Mouse (Mus musculus) forebrain, embryonic 13.5 days (tissue): ENCODE measurements at regions not wholly inside any gene's neighbourhood (a gene's known extent, or its start where the extent isn't known, plus 50 kb on each side); places are given as distances from the start of the nearest gene placed in this dataset.
"Not testable (repeated sequence)": the region's sequence is repeated elsewhere in the genome, so short reads cannot be mapped to it uniquely, and the experiment has no call there.

ENCODE experiments used
- ATAC-seq: fragments of 200-750 bp; cut with Nextera tagmentation; 2 replicates; pipeline ENCODE4 v1.8.0; 2017
- H3K27ac ChIP-seq: fragments of 300-500 bp; sonication (generic); 2 replicates; pipeline ENCODE4 v1.5.1; 2015; ENCODE audit warnings: inconsistent platforms, mild to moderate bottlenecking, moderate library complexity
- H3K27me3 ChIP-seq: fragments of 300-500 bp; sonication (generic); 2 replicates; pipeline ENCODE4 v1.6.1; 2015; ENCODE audit warnings: mild to moderate bottlenecking, inconsistent platforms
- H3K36me3 ChIP-seq: fragments of 300-500 bp; sonication (generic); 2 replicates; pipeline ENCODE4 v1.6.1; 2015; ENCODE audit warnings: mild to moderate bottlenecking, inconsistent platforms; ENCODE audit not compliant: poor library complexity, severe bottlenecking
- H3K4me1 ChIP-seq: fragments of 300-500 bp; sonication (generic); 2 replicates; pipeline ENCODE4 v1.6.1; 2015; ENCODE audit warnings: inconsistent platforms
- H3K4me2 ChIP-seq: fragments of 300-500 bp; sonication (generic); 2 replicates; pipeline ENCODE4 v1.6.1; 2015; ENCODE audit warnings: inconsistent platforms, mild to moderate bottlenecking, moderate library complexity
- H3K4me3 ChIP-seq: fragments of 300-500 bp; sonication (generic); 2 replicates; pipeline ENCODE4 v1.5.1; 2015; ENCODE audit warnings: mild to moderate bottlenecking, inconsistent platforms
- H3K9ac ChIP-seq: fragments of 300-500 bp; sonication (generic); 2 replicates; pipeline ENCODE4 v1.6.1; 2015; ENCODE audit warnings: mild to moderate bottlenecking, inconsistent platforms
- H3K9me3 ChIP-seq: fragments of 300-500 bp; sonication (generic); replicated peaks from 2 replicates; pipeline ENCODE4 v1.6.1; 2016; ENCODE audit warnings: inconsistent platforms
- WGBS: fragments of 180-500 bp; shearing (Covaris S2); methylation state at CpG from one replicate; pipeline ENCODE4 v1.1.7; 2015; 5-methylcytosine and 5-hydroxymethylcytosine counted together

DNA sequence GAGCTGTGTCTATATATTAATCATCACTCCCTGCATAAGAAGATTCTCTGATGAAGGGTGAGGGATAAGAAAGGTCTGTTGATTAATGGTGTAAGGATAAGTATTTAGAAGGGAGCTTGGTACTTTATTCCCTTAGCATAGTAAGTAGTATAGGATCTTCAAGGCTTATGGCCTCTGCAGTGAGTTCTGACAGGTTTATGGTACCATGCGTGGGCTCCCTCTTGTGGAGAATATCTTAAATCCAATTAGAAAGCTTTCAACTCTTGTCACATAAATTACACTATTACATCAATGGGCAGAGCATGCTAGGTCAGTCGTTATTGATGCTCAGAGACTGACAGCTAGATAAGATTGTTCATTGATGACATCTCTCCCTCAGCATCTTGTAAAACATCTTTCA, 112.7 kb upstream of the Grin3a start:
- Histone ChIP-seq H3K27me3 (no peaks in the 10 kb centered on the region), H3K4me1 (no peaks in the 10 kb centered on the region), H3K4me2 (no peak overlapping the region), H3K36me3 (no peaks in the 10 kb centered on the region), H3K9me3 (no peaks in the 10 kb centered on the region), H3K4me3 (no peak overlapping the region), H3K27ac (no peak overlapping the region), H3K9ac (no peak overlapping the region)
- 18% methylated on average over 2 of the region's 2 CpGs for WGBS
- ATAC-seq = 0 out of 2 replicates have a peak, but pooled peaks have one; percentile 53

DNA sequence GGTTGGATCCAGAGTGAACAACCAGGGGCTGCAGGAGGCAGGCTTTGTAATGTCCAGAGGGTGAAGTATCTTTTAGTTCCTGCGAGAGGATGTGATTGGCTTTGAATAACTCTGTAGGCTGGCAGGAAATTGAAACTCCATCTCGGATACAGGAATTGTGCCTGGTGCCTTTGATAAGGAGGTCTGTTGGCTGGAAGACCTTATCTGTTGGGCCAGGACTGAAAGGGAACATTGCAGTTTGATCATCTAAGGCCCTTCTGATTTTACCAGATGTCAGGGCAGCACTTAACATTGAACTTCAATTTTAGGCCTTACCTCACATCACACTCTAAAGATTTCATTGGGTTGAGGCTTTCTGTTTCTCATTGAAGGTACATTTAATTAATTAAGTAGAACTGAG, 111.3 kb upstream of the Grin3a start:
- H3K27ac ChIP-seq = no peak overlapping the region
- H3K9ac ChIP-seq = no peak overlapping the region
- no peak overlapping the region for H3K4me2 ChIP-seq
- WGBS = 62% methylated on average over 2 of the region's 2 CpGs
- no peaks in the 10 kb centered on the region for H3K36me3 ChIP-seq
- H3K4me3 ChIP-seq = no peak overlapping the region
- H3K27me3 ChIP-seq = no peaks in the 10 kb centered on the region
- ATAC-seq = no peak
- H3K4me1 ChIP-seq = no peaks in the 10 kb centered on the region
- H3K9me3 ChIP-seq = no peaks in the 10 kb centered on the region

DNA sequence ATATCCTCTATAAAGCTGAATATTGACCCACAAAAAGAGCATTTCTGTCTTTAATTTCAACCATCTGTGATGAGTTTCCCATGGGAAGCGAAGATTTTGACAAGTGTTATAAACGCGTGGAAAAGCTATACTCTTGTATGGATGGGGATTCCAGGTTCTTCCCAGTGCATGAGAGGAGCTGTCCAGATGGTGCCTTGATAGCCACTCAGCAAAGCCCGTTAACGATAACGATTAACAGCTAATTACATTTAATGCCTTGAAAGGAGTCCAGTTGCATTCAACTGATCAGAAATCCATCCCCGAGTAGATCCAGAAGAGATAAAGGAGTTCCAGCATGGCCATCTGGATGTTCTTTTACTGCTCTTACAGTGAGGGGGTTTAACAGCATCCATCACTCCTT, 100.8 kb upstream of the Grin3a start:
- Histone ChIP-seq H3K4me1 (no peaks in the 10 kb centered on the region), H3K4me2 (no peak overlapping the region), H3K27ac (no peak overlapping the region), H3K9ac (no peak overlapping the region), H3K9me3 (no peaks in the 10 kb centered on the region), H3K4me3 (no peak overlapping the region), H3K27me3 (no peaks in the 10 kb centered on the region), H3K36me3 (no peaks in the 10 kb centered on the region)
- WGBS = 56% methylated on average over 7 of the region's 7 CpGs
- peak; percentile 48; the same call in 1 of the 2 replicates for ATAC-seq

DNA sequence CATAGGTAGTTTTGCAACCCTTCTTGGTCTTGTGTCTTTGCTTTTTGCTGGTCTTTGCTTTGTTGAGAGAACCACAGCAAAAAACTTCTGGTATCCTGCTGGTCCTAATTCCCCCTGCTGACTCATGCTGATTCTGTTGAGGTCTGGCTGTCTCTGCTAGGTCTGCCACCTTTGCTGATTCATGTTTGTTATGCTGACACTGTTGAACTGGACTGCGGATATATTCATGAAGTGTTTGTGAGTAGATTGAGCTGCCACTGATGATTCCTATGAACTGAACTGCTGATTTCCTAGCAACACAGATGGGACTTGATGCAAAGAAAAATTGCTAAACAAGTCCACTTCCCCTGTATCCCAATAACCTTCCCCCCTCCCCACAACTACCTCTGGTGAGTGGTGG, 91.9 kb upstream of the Grin3a start:
- H3K27ac ChIP-seq = no peak overlapping the region
- 97% methylated on average over 1 of the region's 1 CpGs for WGBS
- H3K27me3 ChIP-seq = no peaks in the 10 kb centered on the region
- no peaks in the 10 kb centered on the region for H3K4me1 ChIP-seq
- no peaks in the 10 kb centered on the region for H3K9me3 ChIP-seq
- no peaks in the 10 kb centered on the region for H3K36me3 ChIP-seq
- H3K9ac ChIP-seq = no peak overlapping the region
- H3K4me3 ChIP-seq = no peak overlapping the region
- no peak for ATAC-seq
- no peak overlapping the region for H3K4me2 ChIP-seq

DNA sequence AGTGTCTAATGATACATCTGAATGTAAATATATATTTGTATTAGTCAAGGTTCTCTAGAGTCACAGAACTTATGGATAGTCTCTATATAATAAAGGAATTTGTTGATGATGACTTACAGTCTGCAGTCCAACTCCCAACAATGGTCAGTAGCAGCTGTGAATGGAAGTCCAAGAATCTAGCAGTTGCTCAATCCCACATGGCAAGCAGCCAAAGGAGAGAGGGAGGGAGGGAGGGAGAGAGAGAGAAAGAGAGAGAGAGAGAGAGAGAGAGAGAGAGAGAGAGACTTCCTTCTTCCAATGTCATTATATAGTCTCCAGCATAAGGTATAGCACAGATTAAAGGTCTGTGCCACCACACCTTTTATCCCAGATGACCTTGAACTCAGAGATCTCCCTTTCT, 84.1 kb upstream of the Grin3a start:
- H3K36me3 ChIP-seq, H3K27me3 ChIP-seq, H3K9ac ChIP-seq, H3K9me3 ChIP-seq, H3K4me2 ChIP-seq, ATAC-seq, H3K4me3 ChIP-seq, H3K27ac ChIP-seq, H3K4me1 ChIP-seq: not testable (repeated sequence)

DNA sequence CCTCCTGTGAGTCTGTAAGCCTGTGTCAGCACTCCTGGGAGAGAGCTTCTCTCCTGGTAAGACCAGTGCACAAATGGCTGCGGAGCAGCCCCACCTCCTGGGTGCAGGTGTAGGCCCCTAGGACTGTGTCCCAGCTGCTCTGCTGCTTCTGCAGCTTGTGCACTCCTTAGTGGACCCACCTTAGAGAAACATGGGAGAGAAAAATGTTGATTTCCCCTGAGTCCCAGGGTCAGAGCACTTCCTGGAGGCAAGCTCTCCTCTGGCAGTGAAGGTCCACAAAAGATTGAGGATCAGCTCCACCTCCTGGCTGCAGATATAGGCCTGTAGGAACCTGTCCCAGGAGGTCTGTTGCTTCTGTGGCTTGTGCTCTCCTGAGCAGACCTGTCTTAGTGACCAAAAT, 81.5 kb upstream of the Grin3a start:
- Histone ChIP-seq H3K9ac (no peak overlapping the region), H3K4me1 (no peaks in the 10 kb centered on the region), H3K36me3 (no peaks in the 10 kb centered on the region), H3K9me3 (no peaks in the 10 kb centered on the region), H3K4me2 (no peak overlapping the region), H3K27ac (no peak overlapping the region), H3K4me3 (no peak overlapping the region), H3K27me3 (no peaks in the 10 kb centered on the region)
- 81% methylated on average over 1 of the region's 1 CpGs for WGBS
- no peak for ATAC-seq

DNA sequence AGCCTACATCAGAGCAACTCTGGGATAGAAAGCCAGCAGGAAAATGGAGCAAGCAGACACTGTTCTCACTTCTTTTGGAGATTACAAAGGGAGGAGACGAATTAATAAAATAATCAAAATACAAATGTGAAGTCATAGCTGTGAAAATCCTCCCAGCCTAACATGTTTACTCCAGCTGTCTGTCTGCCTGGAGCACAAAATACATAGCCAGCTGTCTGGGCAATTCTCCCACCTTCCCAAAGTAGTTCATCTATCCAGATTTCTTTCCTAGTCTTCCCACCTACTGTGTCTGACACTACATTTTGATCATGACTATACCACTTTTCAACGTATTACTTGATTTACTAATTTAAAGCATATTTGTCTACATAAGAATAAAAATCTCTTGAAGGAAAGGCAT, 68.7 kb upstream of the Grin3a start:
- Histone ChIP-seq H3K4me3 (no peak overlapping the region), H3K9ac (no peak overlapping the region), H3K4me2 (no peak overlapping the region), H3K9me3 (no peaks in the 10 kb centered on the region), H3K27me3 (no peaks in the 10 kb centered on the region), H3K4me1 (peaks cover 7% of the 10 kb centered on the region; the same call in 1 of the 2 replicates), H3K36me3 (no peaks in the 10 kb centered on the region), H3K27ac (no peak overlapping the region)
- WGBS = 79% methylated on average over 2 of the region's 2 CpGs
- ATAC-seq = no peak

DNA sequence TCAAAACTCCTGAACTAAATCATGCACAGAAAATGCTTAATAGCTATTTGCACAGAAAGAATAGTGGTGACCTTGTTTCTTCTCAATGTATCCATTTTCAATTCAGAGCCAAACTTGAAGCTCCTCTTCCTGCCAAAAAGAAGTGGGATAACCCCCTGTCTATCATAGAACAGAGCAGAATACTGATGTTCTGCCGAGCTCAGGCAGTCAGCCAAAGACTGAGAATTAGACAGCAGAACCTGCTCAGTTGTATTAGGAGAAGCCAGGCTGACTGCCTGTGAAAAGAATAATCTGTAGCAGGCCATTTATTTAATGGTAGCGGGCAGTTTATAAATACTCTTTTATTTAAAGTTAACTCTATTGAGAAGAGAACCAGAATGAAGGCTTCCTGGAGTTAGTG, 68.1 kb upstream of the Grin3a start:
- H3K27me3 ChIP-seq = no peaks in the 10 kb centered on the region
- WGBS = 47% methylated on average over 2 of the region's 2 CpGs
- H3K4me3 ChIP-seq = no peak overlapping the region
- no peak overlapping the region for H3K4me2 ChIP-seq
- H3K4me1 ChIP-seq = peaks cover 7% of the 10 kb centered on the region; the same call in 1 of the 2 replicates
- no peaks in the 10 kb centered on the region for H3K36me3 ChIP-seq
- no peaks in the 10 kb centered on the region for H3K9me3 ChIP-seq
- peak; percentile 70; the same call in 1 of the 2 replicates for ATAC-seq
- H3K27ac ChIP-seq = no peak overlapping the region
- H3K9ac ChIP-seq = no peak overlapping the region
